Mouse (Mus musculus) left cerebral cortex, adult 8-10 months (tissue): ENCODE results near the gene Ugdh. TPM values are rescaled to one million over a fixed set of nuclear protein-coding genes. Genes with fewer than 3 reads are reported as not detected.

ENCODE experiments used
- total RNA-seq, 4 experiments: library from RNA; stranded (reverse); gene quantifications; 2 replicates each; pipeline ENCODE4 v1.2.4; 2022

The Ugdh gene
- total RNA-seq, 4 experiments from 2014 or later, result 30.2 to 34.2 (median 31.3) TPM

Other genes starting within 250 kb of the Ugdh start
- 10 to 100 TPM; 20.5 to 23.6 (median 22.8) TPM for gene Wdr19, start 236.3 kb downstream of the Ugdh start, total RNA-seq
- gene Rfc1, start 100.3 kb downstream of the Ugdh start, total RNA-seq, result 10 to 100 TPM; 28.0 to 34.6 (median 33.8) TPM
- 1 to 10 TPM in 1 of 4 experiments, under 1 TPM in 3; 0.26 to 1.1 (median 0.59) TPM for gene Klb, start 87.6 kb downstream of the Ugdh start, total RNA-seq
- gene Rpl9, start 44.5 kb downstream of the Ugdh start, total RNA-seq, result 100 to 1,000 TPM; 777 to 853 (median 798) TPM
- gene Lias, start 44.5 kb downstream of the Ugdh start, total RNA-seq, result 10 to 100 TPM; 38.0 to 42.8 (median 38.5) TPM
- gene Gm43552, start 56.9 kb upstream of the Ugdh start, total RNA-seq, result 1 to 10 TPM in 1 of 4 experiments, not detected in 3; 4.7 TPM
- 100 to 1,000 TPM; 149 to 180 (median 174) TPM for gene Smim14, start 101.2 kb upstream of the Ugdh start, total RNA-seq
- gene Ube2k, start 101.3 kb upstream of the Ugdh start, total RNA-seq, result 100 to 1,000 TPM; 105 to 127 (median 115) TPM